Mouse (Mus musculus) erythroblast, embryonic 14.5 days (primary cell): ENCODE data around the gene H2al2c. TPM values are rescaled to one million over a fixed set of nuclear protein-coding genes. Genes with fewer than 3 reads are reported as not detected.
"Not testable (repeated sequence)": the region's sequence is repeated elsewhere in the genome, so short reads cannot be mapped to it uniquely, and the experiment has no call there.

Source experiments
- H3K27me3 ChIP-seq: 2 replicates; pipeline ENCODE4 v1.6.1; 2012; ENCODE audit warnings: inconsistent platforms; ENCODE audit not compliant: control insufficient read depth
- H3K36me3 ChIP-seq: 2 replicates; pipeline ENCODE4 v1.6.1; 2012; ENCODE audit warnings: mild to moderate bottlenecking, inconsistent platforms; ENCODE audit not compliant: control insufficient read depth
- H3K4me1 ChIP-seq: 2 replicates; pipeline ENCODE4 v1.6.1; 2012; ENCODE audit warnings: inconsistent platforms; ENCODE audit not compliant: control insufficient read depth
- H3K4me3 ChIP-seq: replicated peaks from 2 replicates; pipeline ENCODE3; 2012; ENCODE audit warnings: moderate library complexity, mild to moderate bottlenecking, inconsistent platforms
- H3K9me3 ChIP-seq: 2 replicates; pipeline ENCODE4 v1.6.1; 2012; ENCODE audit warnings: low read length, inconsistent platforms, mixed read lengths; ENCODE audit not compliant: control insufficient read depth
- polyA plus RNA-seq: library from polyadenylated mRNA; stranded (reverse); fragments of >175 nt; gene quantifications from 2 replicates; pipeline ENCODE4 v1.2.3, GENCODE M21; 2012

Gene H2al2c
- polyA plus RNA-seq: not detected in 2 replicates

DNA sequence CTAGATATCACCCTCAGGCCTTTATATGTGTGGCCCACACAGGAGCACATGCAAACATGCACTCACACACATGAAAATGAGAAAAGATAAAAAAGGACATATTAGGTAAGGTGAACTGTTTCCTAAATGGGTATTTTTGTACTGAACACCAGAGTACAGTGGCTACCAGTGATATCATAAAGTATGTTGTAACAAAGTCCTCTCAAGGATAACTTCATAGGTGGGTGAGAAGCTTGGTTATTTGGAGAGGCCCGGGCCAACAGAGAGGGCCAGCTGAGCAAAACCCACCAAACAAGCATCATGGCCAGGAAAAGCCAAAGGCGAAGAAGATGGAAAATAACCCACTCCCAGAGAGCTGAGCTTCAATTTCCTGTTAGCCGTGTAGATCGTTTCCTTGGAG lies at the start of gene H2al2c:
Gene H2al2c, plus strand, starts transcription at position 301 of the 400 bp plus-strand sequence.
- H3K9me3 ChIP-seq, H3K4me3 ChIP-seq, H3K36me3 ChIP-seq, H3K4me1 ChIP-seq, H3K27me3 ChIP-seq: not testable (repeated sequence)

Other genes starting within 250 kb of the H2al2c start
- not detected in 2 replicates for gene Sry, start 64.6 kb downstream of the H2al2c start, polyA plus RNA-seq
- gene H2al2b, start 121.6 kb downstream of the H2al2c start, polyA plus RNA-seq: not detected in 2 replicates
- not detected in 2 replicates for gene Gm4064, start 197.1 kb downstream of the H2al2c start, polyA plus RNA-seq
- not detected in 2 replicates for gene Rbmy, start 231.6 kb downstream of the H2al2c start, polyA plus RNA-seq
- not detected in 2 replicates for gene Gm10256, start 231.6 kb downstream of the H2al2c start, polyA plus RNA-seq